Mouse (Mus musculus): ENCODE measurements around the gene Sptssb. TPM values are rescaled to one million over a fixed set of nuclear protein-coding genes. Genes with fewer than 3 reads are reported as not detected.

The Sptssb gene
- polyA plus RNA-seq, 1 experiment from 2014 or later: 10.1 TPM

- 39% methylated on average over 3 of the region's 3 CpGs for WGBS
- no peak overlapping the region for H3K4me2 ChIP-seq (replicated peaks)
- no peaks in the 10 kb centered on the region for H3K27me3 ChIP-seq (replicated peaks)
These were observed 39.9 kb downstream of the Sptssb start for GRCm38 (mm10) chr3:69819851-69820200.

GRCm38 (mm10) chr3:69819146-69819850 lies 40.4 kb downstream of the Sptssb start:
- H3K4me3 ChIP-seq (replicated peaks): no peak overlapping the region
- no peaks in the 10 kb centered on the region for H3K36me3 ChIP-seq
- H3K4me2 ChIP-seq (replicated peaks): no peak overlapping the region
- no peaks in the 10 kb centered on the region for H3K4me1 ChIP-seq (replicated peaks)
- no peak overlapping the region for H3K27ac ChIP-seq
- no peaks in the 10 kb centered on the region for H3K27me3 ChIP-seq (replicated peaks)
- WGBS: 72% methylated on average over 7 of the region's 7 CpGs
- no peak for ATAC-seq
- H3K9ac ChIP-seq: no peak overlapping the region
- no peaks in the 10 kb centered on the region for H3K9me3 ChIP-seq

More at GRCm38 (mm10) chr3:69819851-69820200, 39.9 kb downstream of the Sptssb start:
- no peak for ATAC-seq
- Histone ChIP-seq H3K4me1 (replicated peaks) (no peaks in the 10 kb centered on the region), H3K27ac (no peak overlapping the region), H3K9me3 (no peaks in the 10 kb centered on the region), H3K4me3 (replicated peaks) (no peak overlapping the region), H3K9ac (no peak overlapping the region), H3K36me3 (no peaks in the 10 kb centered on the region)

DNA sequence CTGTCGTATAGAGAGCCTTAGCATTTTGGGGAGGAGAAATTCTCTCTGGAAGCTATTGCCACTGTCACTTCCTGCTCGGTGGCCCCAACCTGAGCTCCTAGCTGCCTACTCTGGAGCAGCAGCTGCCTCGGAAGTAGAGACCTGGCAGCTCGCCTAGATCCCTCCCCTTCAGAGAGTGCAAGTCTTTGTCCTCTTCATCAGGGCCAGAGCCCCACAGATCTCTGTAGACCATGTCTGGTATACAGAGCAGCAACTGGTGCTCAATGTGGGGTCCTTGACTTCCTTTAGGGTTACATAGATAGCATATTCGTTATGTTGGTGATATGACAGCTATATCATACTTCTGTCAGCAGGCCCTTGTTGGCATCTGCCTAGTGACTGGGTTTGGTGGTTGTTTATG lies 41.3 kb downstream of the Sptssb start:
- Histone ChIP-seq H3K4me1 (replicated peaks) (no peaks in the 10 kb centered on the region), H3K9ac (no peak overlapping the region), H3K36me3 (no peaks in the 10 kb centered on the region), H3K9me3 (no peaks in the 10 kb centered on the region), H3K4me2 (replicated peaks) (no peak overlapping the region), H3K27ac (no peak overlapping the region), H3K4me3 (replicated peaks) (no peak overlapping the region), H3K27me3 (replicated peaks) (no peaks in the 10 kb centered on the region)
- ATAC-seq: no peak
- WGBS: 55% methylated on average over 5 of the region's 5 CpGs

- H3K4me3 ChIP-seq (replicated peaks): no peak overlapping the region
- 71% methylated on average over 2 of the region's 2 CpGs for WGBS
- no peak overlapping the region for H3K4me2 ChIP-seq (replicated peaks)
- no peaks in the 10 kb centered on the region for H3K36me3 ChIP-seq
- no peak overlapping the region for H3K27ac ChIP-seq
- H3K27me3 ChIP-seq (replicated peaks): no peaks in the 10 kb centered on the region
- peaks cover 5% of the 10 kb centered on the region; the same call in 1 of the 2 replicates for H3K4me1 ChIP-seq (replicated peaks)
- no peak for ATAC-seq
- no peak overlapping the region for H3K9ac ChIP-seq
- H3K9me3 ChIP-seq: no peaks in the 10 kb centered on the region
These were observed 43.2 kb downstream of the Sptssb start for GRCm38 (mm10) chr3:69816547-69816946.

DNA sequence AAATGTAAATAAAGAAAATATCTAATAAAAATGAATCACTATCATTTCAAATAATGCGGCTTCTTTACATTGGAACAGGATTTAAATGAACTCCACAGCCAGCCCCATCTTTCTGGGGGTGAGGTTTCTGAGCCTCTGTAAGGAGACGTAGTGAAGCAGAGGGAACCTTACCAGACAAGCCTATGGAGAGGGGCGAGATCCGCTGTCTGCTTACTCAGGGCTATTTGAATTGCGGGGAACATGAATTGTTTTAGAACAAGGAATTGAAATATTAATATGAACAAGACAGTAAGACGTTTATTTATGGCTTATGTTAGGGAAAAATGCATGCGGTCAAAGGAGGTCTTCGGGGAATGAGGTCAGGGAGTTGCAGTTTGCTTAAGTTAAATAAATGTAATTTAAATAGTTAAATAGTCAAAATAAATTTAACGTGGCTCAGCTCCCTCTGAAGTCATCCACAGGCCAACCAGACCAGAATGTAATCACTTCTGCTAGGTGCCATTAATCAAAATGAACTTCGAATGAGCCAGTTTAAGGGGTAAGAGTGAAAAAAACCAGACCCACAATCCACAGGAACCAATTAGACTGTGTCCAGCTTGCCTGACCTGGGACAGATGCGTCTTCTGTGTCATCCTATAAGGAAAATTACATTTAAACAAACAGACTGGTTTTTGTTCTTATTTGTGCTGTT lies 46.6 kb downstream of the Sptssb start:
- peak; percentile 81 for ATAC-seq
- H3K4me3 ChIP-seq (replicated peaks): no peak overlapping the region
- H3K9ac ChIP-seq: no peak overlapping the region
- no peaks in the 10 kb centered on the region for H3K9me3 ChIP-seq
- H3K27me3 ChIP-seq (replicated peaks): no peaks in the 10 kb centered on the region
- 37% methylated on average over 11 of the region's 11 CpGs for WGBS
- no peak overlapping the region for H3K4me2 ChIP-seq (replicated peaks)
- peak overlapping the region; percentile 48; the same call in 1 of the 2 replicates for H3K27ac ChIP-seq
- H3K36me3 ChIP-seq: no peaks in the 10 kb centered on the region
- peaks cover 5% of the 10 kb centered on the region; the same call in 1 of the 2 replicates for H3K4me1 ChIP-seq (replicated peaks)

- Histone ChIP-seq H3K9me3 (no peaks in the 10 kb centered on the region), H3K27me3 (replicated peaks) (no peaks in the 10 kb centered on the region), H3K4me1 (replicated peaks) (peaks cover 5% of the 10 kb centered on the region; the same call in 1 of the 2 replicates), H3K4me3 (replicated peaks) (no peak overlapping the region), H3K27ac (peak overlapping the region; percentile 64), H3K9ac (no peak overlapping the region), H3K4me2 (replicated peaks) (no peak overlapping the region), H3K36me3 (no peaks in the 10 kb centered on the region)
- ATAC-seq: peak; percentile 34; the same call in 1 of the 2 replicates
- WGBS: 40% methylated on average over 2 of the region's 2 CpGs
These were observed 47.3 kb downstream of the Sptssb start for GRCm38 (mm10) chr3:69812442-69812841.

- H3K27ac ChIP-seq: no peak overlapping the region
- ATAC-seq: no peak
- H3K27me3 ChIP-seq (replicated peaks): no peaks in the 10 kb centered on the region
- 46% methylated on average over 7 of the region's 7 CpGs for WGBS
- H3K9ac ChIP-seq: no peak overlapping the region
- no peak overlapping the region for H3K4me3 ChIP-seq (replicated peaks)
- H3K4me2 ChIP-seq (replicated peaks): no peak overlapping the region
- H3K4me1 ChIP-seq (replicated peaks): peaks cover 5% of the 10 kb centered on the region; the same call in 1 of the 2 replicates
- no peaks in the 10 kb centered on the region for H3K9me3 ChIP-seq
- no peaks in the 10 kb centered on the region for H3K36me3 ChIP-seq
These were observed 51.3 kb downstream of the Sptssb start for GRCm38 (mm10) chr3:69808479-69808878.

- Histone ChIP-seq H3K9ac (no peak overlapping the region), H3K4me1 (replicated peaks) (0 out of 2 replicates have a peak, but pooled peaks cover 2% of the 10 kb centered on the region), H3K4me2 (replicated peaks) (no peak overlapping the region), H3K9me3 (no peaks in the 10 kb centered on the region), H3K27me3 (replicated peaks) (no peaks in the 10 kb centered on the region), H3K27ac (no peak overlapping the region), H3K4me3 (replicated peaks) (no peak overlapping the region), H3K36me3 (no peaks in the 10 kb centered on the region)
- 84% methylated on average over 1 of the region's 1 CpGs for WGBS
- ATAC-seq: no peak
These were observed 56.6 kb downstream of the Sptssb start for GRCm38 (mm10) chr3:69803137-69803536.

- Histone ChIP-seq H3K9me3 (no peaks in the 10 kb centered on the region), H3K9ac (no peak overlapping the region), H3K4me1 (replicated peaks) (0 out of 2 replicates have a peak, but pooled peaks cover 2% of the 10 kb centered on the region), H3K27me3 (replicated peaks) (no peaks in the 10 kb centered on the region), H3K4me2 (replicated peaks) (no peak overlapping the region), H3K27ac (no peak overlapping the region), H3K4me3 (replicated peaks) (no peak overlapping the region), H3K36me3 (no peaks in the 10 kb centered on the region)
- WGBS: 27% methylated on average over 7 of the region's 7 CpGs
- ATAC-seq: peak; percentile 47; the same call in 1 of the 2 replicates
These were observed 58.8 kb downstream of the Sptssb start for GRCm38 (mm10) chr3:69800829-69801384.

DNA sequence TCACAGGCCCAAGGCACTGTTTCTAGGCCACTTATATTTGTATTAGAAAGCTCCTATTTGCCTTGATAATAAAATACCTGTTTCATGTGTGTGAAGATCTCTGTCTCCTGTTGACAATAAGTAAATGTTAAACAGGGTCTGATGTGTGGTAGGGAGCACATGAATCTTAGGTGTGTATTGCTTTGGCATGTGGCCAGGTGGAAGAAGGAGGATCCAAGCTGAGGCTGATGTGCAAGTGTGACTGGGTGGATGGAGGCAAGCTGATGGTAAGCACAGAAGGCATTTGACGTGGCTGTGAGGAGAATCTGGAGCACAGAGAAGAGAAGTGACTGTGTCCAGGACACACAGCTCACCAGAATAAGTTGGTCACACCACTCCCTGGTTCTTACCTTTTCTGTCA lies 60.6 kb downstream of the Sptssb start:
- WGBS: 62% methylated on average over 1 of the region's 1 CpGs
- no peaks in the 10 kb centered on the region for H3K27me3 ChIP-seq (replicated peaks)
- ATAC-seq: no peak
- no peaks in the 10 kb centered on the region for H3K9me3 ChIP-seq
- no peak overlapping the region for H3K9ac ChIP-seq
- no peak overlapping the region for H3K4me2 ChIP-seq (replicated peaks)
- no peak overlapping the region for H3K27ac ChIP-seq
- H3K4me1 ChIP-seq (replicated peaks): 0 out of 2 replicates have a peak, but pooled peaks cover 2% of the 10 kb centered on the region
- no peaks in the 10 kb centered on the region for H3K36me3 ChIP-seq
- H3K4me3 ChIP-seq (replicated peaks): no peak overlapping the region

DNA sequence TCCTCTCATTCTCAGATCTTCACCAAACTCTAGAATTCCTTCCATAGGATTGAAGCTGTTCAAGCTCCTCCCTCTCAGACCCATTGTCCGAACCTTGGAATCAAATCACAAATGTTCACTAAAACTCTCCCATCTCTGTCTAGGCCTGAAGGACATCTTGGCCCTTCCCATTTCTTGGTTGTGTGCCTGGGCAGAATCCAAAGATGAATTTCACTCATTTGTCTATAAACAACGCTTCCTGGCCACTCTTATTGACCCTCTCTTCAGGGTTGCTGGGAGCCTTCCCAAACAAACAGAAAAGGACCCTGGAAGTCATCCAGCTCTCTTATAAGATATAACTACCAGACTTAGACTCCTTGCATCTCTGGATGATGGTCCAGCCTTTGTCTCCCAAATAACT lies 61.8 kb downstream of the Sptssb start:
- Histone ChIP-seq H3K9ac (no peak overlapping the region), H3K27ac (no peak overlapping the region), H3K4me1 (replicated peaks) (0 out of 2 replicates have a peak, but pooled peaks cover 2% of the 10 kb centered on the region), H3K4me2 (replicated peaks) (no peak overlapping the region), H3K27me3 (replicated peaks) (no peaks in the 10 kb centered on the region), H3K4me3 (replicated peaks) (no peak overlapping the region), H3K36me3 (no peaks in the 10 kb centered on the region), H3K9me3 (no peaks in the 10 kb centered on the region)
- no peak for ATAC-seq
- WGBS: 67% methylated on average over 2 of the region's 2 CpGs

DNA sequence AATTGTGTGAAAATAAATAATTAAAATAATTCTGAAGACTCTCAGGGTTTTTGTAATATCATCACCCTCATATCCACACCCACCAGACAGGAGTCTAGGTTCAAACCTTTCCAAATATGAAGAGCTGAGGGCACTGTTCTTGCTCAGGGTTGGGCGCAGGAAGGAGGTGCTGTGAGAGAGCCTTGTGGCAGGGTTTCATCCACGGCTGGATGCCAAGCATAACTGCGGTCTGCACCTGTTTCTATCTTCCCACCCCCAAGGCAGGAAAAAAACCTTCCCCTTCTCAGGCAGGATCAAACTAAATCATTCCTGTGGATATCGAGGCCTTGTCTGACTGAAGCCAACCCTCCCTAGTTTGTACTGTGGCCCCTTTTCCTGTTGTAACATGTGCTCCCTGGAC lies 62.2 kb downstream of the Sptssb start:
- no peaks in the 10 kb centered on the region for H3K9me3 ChIP-seq
- H3K27ac ChIP-seq: no peak overlapping the region
- H3K4me3 ChIP-seq (replicated peaks): no peak overlapping the region
- H3K9ac ChIP-seq: no peak overlapping the region
- 82% methylated on average over 4 of the region's 4 CpGs for WGBS
- H3K4me1 ChIP-seq (replicated peaks): 0 out of 2 replicates have a peak, but pooled peaks cover 2% of the 10 kb centered on the region
- no peaks in the 10 kb centered on the region for H3K27me3 ChIP-seq (replicated peaks)
- no peaks in the 10 kb centered on the region for H3K36me3 ChIP-seq
- no peak for ATAC-seq
- no peak overlapping the region for H3K4me2 ChIP-seq (replicated peaks)

All from intestine, embryonic 15.5 days (tissue).